Mouse (Mus musculus) kidney, adult 2 months (tissue): ENCODE measurements around the gene Fbxo6.

Experiments used
- CTCF ChIP-seq: fragments of 200-500 bp; conservative IDR thresholded peaks from 2 replicates; pipeline ENCODE4 v1.5.1; 2011; ENCODE audit warnings: low read depth, mild to moderate bottlenecking, control low read depth, low read length, moderate library complexity, mixed read lengths; ENCODE audit not compliant: insufficient read depth, insufficient read length
- POLR2A ChIP-seq: fragments of 200-500 bp; IDR thresholded peaks from one replicate; pipeline ENCODE4 v1.6.1; 2011; ENCODE audit warnings: low read depth, low read length, control low read depth

DNA sequence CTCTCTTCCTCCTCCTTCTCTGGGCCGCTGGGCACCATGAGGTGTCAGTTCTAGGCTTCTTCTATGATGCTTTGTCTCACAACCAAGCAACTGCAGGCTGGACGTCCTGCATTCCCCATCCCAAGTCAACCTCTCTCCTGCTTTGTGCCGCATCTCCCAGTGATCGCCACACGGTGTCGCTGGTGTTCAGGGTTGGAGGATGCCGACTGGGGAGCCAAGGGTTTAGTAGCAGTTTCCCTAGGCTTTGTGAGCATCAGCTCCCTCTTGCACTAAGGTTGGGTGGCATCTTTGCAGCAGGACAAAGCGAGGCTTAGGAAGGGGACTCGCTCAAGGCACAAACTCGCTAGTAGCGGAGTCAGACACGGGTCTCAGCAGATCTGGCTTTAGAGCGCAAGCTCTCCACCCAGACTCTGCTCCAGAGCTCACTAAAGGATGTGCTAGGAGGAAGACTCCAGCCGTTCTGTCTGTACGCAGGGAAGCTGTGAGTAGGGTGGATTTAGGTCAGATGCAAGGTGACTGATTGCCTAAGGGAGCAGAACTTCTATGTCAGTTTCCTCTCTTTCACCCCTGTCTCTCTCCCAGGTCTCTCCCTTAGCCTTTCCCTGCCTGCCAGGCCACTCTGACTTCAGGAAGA, 37.1 kb downstream of the Fbxo6 start:
- TF ChIP-seq POLR2A, result no peak
- TF ChIP-seq CTCF, result peak; percentile 100
